Mouse (Mus musculus) CH12.LX (cell line): ENCODE measurements around the gene Chchd3. TPM values are rescaled to one million over a fixed set of nuclear protein-coding genes. Genes with fewer than 3 reads are reported as not detected.

Experiments
- DNase-seq: peaks from one replicate; pipeline ENCODE4 v3.0.0-alpha.2; 2013; ENCODE audit errors: extremely low read depth
- H3K27ac ChIP-seq: 2 replicates; pipeline ENCODE4 v1.5.1; 2012; ENCODE audit warnings: low read depth, mild to moderate bottlenecking, control low read depth, moderate library complexity; ENCODE audit not compliant: insufficient read depth
- H3K27me3 ChIP-seq: replicated peaks from 2 replicates; pipeline ENCODE3; 2012; ENCODE audit warnings: inconsistent platforms
- H3K36me3 ChIP-seq, 2 experiments: replicated peaks in 1 of 2; 2 replicates each; pipeline versions ENCODE3 to v1.6.1; 2012; ENCODE audit warnings: inconsistent platforms in 1 of 2, low read length in 1 of 2, mild to moderate bottlenecking in 1 of 2, mixed read lengths in 1 of 2, moderate library complexity in 1 of 2; ENCODE audit not compliant: control insufficient read depth in 1 of 2, insufficient read depth in 1 of 2
- H3K4me1 ChIP-seq, 2 experiments: 2 replicates each; pipeline ENCODE4 v1.6.1; 2012; ENCODE audit warnings: inconsistent platforms in 1 of 2, moderate library complexity in 1 of 2; ENCODE audit not compliant: insufficient read depth in 2 of 2, control insufficient read depth in 1 of 2
- H3K4me2 ChIP-seq: 2 replicates; pipeline ENCODE4 v1.6.1; 2012; ENCODE audit warnings: low read depth, mild to moderate bottlenecking, control low read depth; ENCODE audit not compliant: poor library complexity, insufficient read depth, severe bottlenecking
- H3K4me3 ChIP-seq, 3 experiments: fragments of 150-350 bp in 1 of 3; sonication (generic) in 1 of 3; replicated peaks in 1 of 3; 2 replicates each; pipeline versions ENCODE3 to v1.5.1; 2011 to 2012; ENCODE audit warnings: low read depth in 2 of 3, low read length in 2 of 3, mild to moderate bottlenecking in 2 of 3, moderate library complexity in 2 of 3, control low read depth in 1 of 3, improper control_type of control experiment in 1 of 3, inconsistent platforms in 1 of 3, mixed read lengths in 1 of 3; ENCODE audit not compliant: poor library complexity in 1 of 3
- H3K79me2 ChIP-seq: replicated peaks from 2 replicates; pipeline ENCODE4 v1.6.1; 2012; ENCODE audit warnings: mild to moderate bottlenecking, moderate library complexity; ENCODE audit not compliant: control insufficient read depth, poor library complexity, insufficient read depth, severe bottlenecking; ENCODE audit errors: extremely low read depth
- H3K9ac ChIP-seq: 2 replicates; pipeline ENCODE4 v1.6.1; 2012; ENCODE audit warnings: low read depth, mild to moderate bottlenecking, control low read depth, moderate library complexity; ENCODE audit not compliant: insufficient read depth
- H3K9me3 ChIP-seq: replicated peaks from 2 replicates; pipeline ENCODE3; 2012; ENCODE audit warnings: low read length, inconsistent platforms, mixed read lengths
- CTCF ChIP-seq, 2 experiments: IDR thresholded peaks in 1 of 2; conservative IDR thresholded peaks in 1 of 2; 2 replicates each; pipeline ENCODE4 v1.5.1; 2011 to 2012; ENCODE audit warnings: low read depth in 2 of 2, low read length in 2 of 2, improper control_type of control experiment in 1 of 2, inconsistent platforms in 1 of 2, mild to moderate bottlenecking in 1 of 2, moderate library complexity in 1 of 2
- ELF1 ChIP-seq: IDR thresholded peaks from 2 replicates; pipeline ENCODE4 v1.6.1; 2014; ENCODE audit warnings: low read depth, mild to moderate bottlenecking, inconsistent platforms, low read length, improper control_type of control experiment
- EP300 ChIP-seq: IDR thresholded peaks from 2 replicates; pipeline ENCODE4 v1.6.1; 2011; ENCODE audit warnings: low read length, improper control_type of control experiment
- ETS1 ChIP-seq: conservative IDR thresholded peaks from 2 replicates; pipeline ENCODE4 v1.6.1; 2012; ENCODE audit warnings: low read depth, mild to moderate bottlenecking, inconsistent platforms, low read length, improper control_type of control experiment, moderate library complexity
- GABPA ChIP-seq: IDR thresholded peaks from 2 replicates; pipeline ENCODE4 v1.6.1; 2012; ENCODE audit warnings: low read depth, low read length, improper control_type of control experiment, inconsistent platforms; ENCODE audit not compliant: insufficient replicate concordance
- HCFC1 ChIP-seq: IDR thresholded peaks from 2 replicates; pipeline ENCODE4 v1.6.1; 2012; ENCODE audit warnings: low read depth, mild to moderate bottlenecking, inconsistent platforms, low read length, improper control_type of control experiment
- IRF4 ChIP-seq: IDR thresholded peaks from 2 replicates; pipeline ENCODE4 v1.6.1; 2014; ENCODE audit warnings: low read depth, mild to moderate bottlenecking, inconsistent platforms, low read length, improper control_type of control experiment
- JUND ChIP-seq: conservative IDR thresholded peaks from 2 replicates; pipeline ENCODE4 v1.6.1; 2011; ENCODE audit warnings: low read depth, low read length, improper control_type of control experiment
- MAFK ChIP-seq: IDR thresholded peaks from 2 replicates; pipeline ENCODE4 v1.6.1; 2011; ENCODE audit warnings: low read length, improper control_type of control experiment; ENCODE audit not compliant: insufficient replicate concordance
- MAZ ChIP-seq: IDR thresholded peaks from 2 replicates; pipeline ENCODE4 v1.6.1; 2012; ENCODE audit warnings: low read depth, mild to moderate bottlenecking, inconsistent platforms, low read length, improper control_type of control experiment, moderate library complexity
- MEF2A ChIP-seq: IDR thresholded peaks from 2 replicates; pipeline ENCODE4 v1.6.1; 2014; ENCODE audit warnings: low read depth, mild to moderate bottlenecking, inconsistent platforms, low read length, improper control_type of control experiment, borderline replicate concordance
- MXI1 ChIP-seq: IDR thresholded peaks from 2 replicates; pipeline ENCODE4 v1.6.1; 2011; ENCODE audit warnings: mild to moderate bottlenecking, low read depth, low read length, improper control_type of control experiment
- MYC ChIP-seq: IDR thresholded peaks from 2 replicates; pipeline ENCODE4 v1.6.1; 2011; ENCODE audit warnings: low read depth, mild to moderate bottlenecking, improper control_type of control experiment, low read length
- NELFE ChIP-seq: IDR thresholded peaks from 2 replicates; pipeline ENCODE4 v1.6.1; 2011; ENCODE audit warnings: low read depth, low read length, improper control_type of control experiment
- PAX5 ChIP-seq: IDR thresholded peaks from 2 replicates; pipeline ENCODE4 v1.6.1; 2012; ENCODE audit warnings: low read length, inconsistent platforms, mixed read lengths
- POLR2AphosphoS2 ChIP-seq: IDR thresholded peaks from 2 replicates; pipeline ENCODE4 v1.6.1; 2011; ENCODE audit warnings: low read depth, low read length, improper control_type of control experiment
- RAD21 ChIP-seq: IDR thresholded peaks from 2 replicates; pipeline ENCODE4 v1.6.1; 2011; ENCODE audit warnings: low read depth, mild to moderate bottlenecking, low read length, improper control_type of control experiment, moderate library complexity
- TCF12 ChIP-seq: IDR thresholded peaks from 2 replicates; pipeline ENCODE4 v1.6.1; 2014; ENCODE audit warnings: low read depth, mild to moderate bottlenecking, inconsistent platforms, low read length, improper control_type of control experiment
- UBTF ChIP-seq: IDR thresholded peaks from 2 replicates; pipeline ENCODE4 v1.6.1; 2012; ENCODE audit warnings: low read depth, mild to moderate bottlenecking, inconsistent platforms, low read length, improper control_type of control experiment, moderate library complexity
- ZNF384 ChIP-seq: IDR thresholded peaks from 2 replicates; pipeline ENCODE4 v1.6.1; 2012; ENCODE audit warnings: low read depth, low read length, improper control_type of control experiment, inconsistent platforms
- dilution Hi-C: fragments of 300-500 bp; cut with MboI; formaldehyde crosslinking; loops from 2 replicates; pipeline ENCODE4 v1.14.3; 2020; ENCODE audit warnings: low sequenced_read_pairs; ENCODE audit not compliant: extremely low pct_unique_long_range_greater_than_20kb, extremely low pct_ligation_motif_present
- in situ Hi-C: fragments of 300-500 bp; cut with MboI; formaldehyde crosslinking; loops from 3 replicates; pipeline ENCODE4 v1.14.3; 2019; ENCODE audit warnings: low sequenced_read_pairs, low pct_ligation_motif_present, low pct_unique_long_range_greater_than_20kb, mixed read lengths
- polyA plus RNA-seq: library from polyadenylated mRNA; unstranded; fragments of >175 nt; gene quantifications from 2 replicates; pipeline ENCODE4 v1.2.1, GENCODE M21; 2012; ENCODE audit warnings: low read depth; ENCODE audit not compliant: insufficient read length
- total RNA-seq, 2 experiments: library from RNA; depleted of rRNA; stranded (reverse); fragments of 300-350 nt in 1 of 2; fragments of >200 nt in 1 of 2; gene quantifications; 2 replicates each; pipeline ENCODE4 v1.2.3; 2012 to 2014

Gene Chchd3
- total and polyA plus RNA-seq, 3 experiments: 116 to 197 (median 133) TPM

GRCm38 (mm10) chr6:32793163-32793562 lies 266.9 kb downstream of the Chchd3 start:
- in situ Hi-C loops (no loop called here), dilution Hi-C loops (no loop called here)
- H3K36me3 ChIP-seq: peaks cover 17 to 75% of the 10 kb centered on the region in 2 experiments
- no peak overlapping the region for H3K9ac ChIP-seq
- H3K9me3 ChIP-seq: no peaks in the 10 kb centered on the region
- TF ChIP-seq CTCF (conservative IDR thresholded peaks at IDR 0.05 in 1 of 2, IDR thresholded peaks at IDR 0.05 in 1 of 2; ENCODE audit: low read depth in 2 of 2, low read length in 2 of 2) (no peak), MXI1 (no peak), ELF1 (no peak), RAD21 (no peak), ETS1 (no peak), MAFK (no peak), JUND (no peak), PAX5 (no peak), MEF2A (no peak), TCF12 (no peak), EP300 (no peak), GABPA (no peak), IRF4 (no peak), MAZ (no peak), HCFC1 (no peak), MYC (no peak)
- H3K4me3 ChIP-seq: no peak overlapping the region
- no peak overlapping the region for H3K27ac ChIP-seq
- DNase-seq: no peak
- peaks cover 7 to 22% of the 10 kb centered on the region in 2 experiments for H3K4me1 ChIP-seq
- H3K79me2 ChIP-seq: no peaks in the 10 kb centered on the region
- H3K4me2 ChIP-seq: no peak overlapping the region
- no peaks in the 10 kb centered on the region for H3K27me3 ChIP-seq

DNA sequence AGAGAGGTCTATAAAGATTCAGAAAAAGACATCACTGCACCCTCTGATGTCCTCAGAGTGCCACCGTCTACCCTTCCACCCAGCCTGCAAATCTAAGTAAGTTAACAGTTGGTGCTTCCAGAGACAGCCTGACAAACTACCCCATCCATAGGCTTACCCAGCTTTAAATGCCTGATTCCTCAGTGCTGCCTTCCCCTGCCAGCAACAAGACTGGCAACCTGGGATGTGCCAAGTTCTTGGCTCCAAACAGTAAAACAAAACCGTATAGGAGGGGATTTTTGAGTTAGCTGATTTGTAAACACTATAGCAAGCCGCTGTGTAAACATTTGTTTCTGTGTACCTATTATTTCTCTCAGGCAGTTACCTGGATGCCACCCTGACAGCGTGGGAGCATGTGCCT lies 269.6 kb downstream of the Chchd3 start:
- Histone ChIP-seq H3K4me2 (no peak overlapping the region), H3K36me3 (peaks cover 13 to 67% of the 10 kb centered on the region in 2 experiments), H3K27ac (no peak overlapping the region), H3K27me3 (no peaks in the 10 kb centered on the region), H3K4me1 (no peaks in the 10 kb centered on the region), H3K9me3 (no peaks in the 10 kb centered on the region), H3K79me2 (no peaks in the 10 kb centered on the region), H3K9ac (no peak overlapping the region), H3K4me3 (no peak overlapping the region)
- no peak for TF ChIP-seq RAD21
- no peak for TF ChIP-seq UBTF
- no peak for TF ChIP-seq ZNF384
- TF ChIP-seq ETS1: no peak
- TF ChIP-seq NELFE: no peak
- no peak for TF ChIP-seq MAFK
- TF ChIP-seq POLR2AphosphoS2: no peak
- no peak for DNase-seq
- dilution Hi-C loops: no loop called here
- in situ Hi-C loops: no loop called here
